Mouse (Mus musculus) thymus, adult 2 months (tissue): ENCODE measurements around the gene Mthfd2.

Source experiments
- CTCF ChIP-seq: fragments of 200-500 bp; IDR thresholded peaks from 2 replicates; pipeline ENCODE4 v1.5.1; 2012; ENCODE audit warnings: mild to moderate bottlenecking, control low read depth, low read length, moderate library complexity, borderline replicate concordance; ENCODE audit not compliant: control insufficient read depth, poor library complexity, insufficient read depth; ENCODE audit errors: extremely low read depth
- POLR2A ChIP-seq: fragments of 200-500 bp; IDR thresholded peaks from 2 replicates; pipeline ENCODE4 v1.6.1; 2012; ENCODE audit warnings: mild to moderate bottlenecking, low read length, control low read depth, moderate library complexity; ENCODE audit not compliant: control insufficient read depth, poor library complexity, insufficient read depth; ENCODE audit errors: extremely low read depth

DNA sequence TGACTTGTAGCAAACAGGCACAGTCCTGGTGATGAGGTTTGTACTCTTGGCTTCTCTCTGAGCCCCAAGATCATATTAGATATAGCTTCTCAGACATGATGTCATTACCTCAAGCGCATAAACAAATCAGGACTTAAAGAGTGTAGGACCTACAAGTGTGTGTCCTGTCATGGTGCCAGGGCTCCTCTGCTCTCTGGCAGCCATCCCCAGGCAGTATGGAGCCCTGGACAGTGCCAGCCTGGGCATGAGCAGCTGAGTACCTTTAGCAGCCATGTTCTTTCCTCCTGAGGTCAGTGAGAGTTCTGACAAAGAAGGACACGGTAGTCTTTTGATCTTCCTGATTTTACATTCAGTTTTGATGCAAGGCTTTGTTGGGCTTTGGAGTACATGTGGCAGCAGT is 17.2 kb upstream of the Mthfd2 start:
- TF ChIP-seq CTCF: no peak
- TF ChIP-seq POLR2A: no peak
